Mouse (Mus musculus) layer of hippocampus, postnatal 14 days (tissue): ENCODE data around the gene Atp8b4. TPM values are rescaled to one million over a fixed set of nuclear protein-coding genes. Genes with fewer than 3 reads are reported as not detected.

Experiments
- DNase-seq, 2 experiments: peaks; one replicate each; pipeline ENCODE4 v3.0.0; 2021 to 2022; ENCODE audit warnings: low spot score in 2 of 2, mixed read lengths in 1 of 2
- total RNA-seq, 2 experiments: library from RNA; stranded (reverse); gene quantifications; 2 replicates each; pipeline ENCODE4 v1.2.3; 2021

The Atp8b4 gene
- total RNA-seq, 2 experiments from 2014 or later, result 0.05 TPM; not detected in 1

DNA sequence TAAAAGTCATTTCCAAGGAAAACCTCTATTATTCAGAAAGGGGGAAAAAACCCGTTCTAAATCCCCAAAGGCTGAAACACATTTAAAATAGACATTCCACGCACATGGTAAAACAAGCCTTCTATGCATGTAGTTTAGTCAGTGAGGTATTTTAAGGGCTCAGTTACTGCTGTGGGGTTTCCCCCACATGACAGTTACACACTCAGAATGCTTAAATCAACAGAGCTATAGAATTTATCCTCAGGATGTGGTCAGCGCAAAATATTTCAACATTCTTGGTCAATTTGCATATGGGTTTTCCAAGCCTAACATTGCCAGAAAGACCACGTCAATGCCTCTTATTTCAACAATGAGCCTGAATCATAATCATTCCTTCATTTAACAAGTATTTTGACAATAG is 190.5 kb downstream of the Atp8b4 start:
- DNase-seq, result no peak

DNA sequence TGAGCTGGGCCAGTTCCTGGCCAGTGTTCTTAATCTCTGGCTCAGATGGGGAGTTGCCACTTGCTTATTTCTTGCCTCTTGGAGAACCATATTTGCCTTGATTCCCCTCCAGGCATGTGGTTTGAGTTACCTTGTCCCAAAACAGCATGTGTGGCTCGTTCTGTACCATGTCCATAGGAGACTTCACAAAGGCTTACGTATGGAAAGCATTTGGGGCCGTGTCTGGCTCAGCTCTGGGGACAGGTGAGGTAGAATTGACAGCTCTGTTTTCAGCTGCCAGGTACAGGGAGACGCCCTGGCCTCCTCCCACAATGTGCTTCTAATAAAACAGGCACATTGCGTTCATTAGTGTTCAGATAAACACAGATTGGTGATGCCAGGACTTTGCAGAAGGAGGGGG is 195.9 kb downstream of the Atp8b4 start:
- DNase-seq, result no peak

DNA sequence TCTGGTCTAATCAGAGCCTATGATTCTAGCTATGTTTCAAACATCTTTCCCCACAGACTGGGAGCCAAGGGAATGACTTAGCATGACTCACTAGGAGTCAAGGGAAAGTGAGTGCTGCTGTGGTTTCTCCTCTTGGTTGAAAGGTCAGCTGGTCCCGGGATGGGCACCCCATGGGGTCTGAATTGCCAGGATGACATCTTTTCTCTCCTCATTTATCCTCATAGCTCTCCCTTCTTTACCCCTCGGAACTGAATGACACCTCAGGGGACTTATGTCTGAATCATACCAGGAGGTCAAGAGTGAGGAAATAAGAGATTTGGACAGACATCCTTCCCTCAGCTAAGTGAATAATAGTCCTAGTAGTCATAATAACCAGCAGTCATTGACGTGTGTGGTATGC is 197.2 kb downstream of the Atp8b4 start:
- no peak for DNase-seq

DNA sequence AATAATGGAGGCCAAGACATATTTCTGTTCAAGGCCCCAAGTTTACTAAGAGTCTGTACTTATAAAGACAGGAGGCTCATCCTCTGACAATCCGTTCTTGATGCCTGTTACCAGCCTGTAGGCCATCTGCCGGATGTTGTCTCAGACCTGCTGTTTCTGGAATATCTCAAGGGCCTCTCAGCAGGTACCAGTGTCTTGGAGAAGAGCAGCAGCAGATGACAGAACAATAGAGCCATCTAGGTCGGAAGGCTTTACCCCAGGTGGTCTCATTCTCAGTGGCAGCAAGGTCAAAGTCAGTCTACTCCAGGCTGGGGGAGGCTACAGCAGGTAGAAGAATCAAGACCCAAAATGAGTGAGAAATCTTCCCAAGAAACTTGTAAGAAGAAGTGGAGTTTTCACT is 198.1 kb downstream of the Atp8b4 start:
- no peak for DNase-seq

DNA sequence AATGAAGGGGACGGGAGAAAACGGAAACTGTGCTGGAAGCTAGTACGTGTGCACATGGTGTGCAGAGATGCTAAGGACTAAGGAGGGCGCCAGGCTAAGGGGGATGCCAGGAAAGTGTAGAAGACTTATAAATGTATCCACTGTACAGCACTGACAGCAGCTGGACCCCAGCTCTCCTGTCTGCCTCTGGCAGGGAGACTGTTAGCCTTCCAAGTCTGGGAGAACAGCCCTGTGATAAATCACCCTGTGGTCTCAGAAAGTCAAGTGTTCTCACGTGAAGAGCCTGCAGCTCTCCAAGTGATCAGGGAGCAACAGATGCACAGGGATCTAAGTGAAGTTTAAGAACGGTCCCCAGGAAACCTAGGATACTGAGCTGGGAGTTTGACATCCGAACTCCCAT is 209.8 kb downstream of the Atp8b4 start:
- DNase-seq, result no peak

DNA sequence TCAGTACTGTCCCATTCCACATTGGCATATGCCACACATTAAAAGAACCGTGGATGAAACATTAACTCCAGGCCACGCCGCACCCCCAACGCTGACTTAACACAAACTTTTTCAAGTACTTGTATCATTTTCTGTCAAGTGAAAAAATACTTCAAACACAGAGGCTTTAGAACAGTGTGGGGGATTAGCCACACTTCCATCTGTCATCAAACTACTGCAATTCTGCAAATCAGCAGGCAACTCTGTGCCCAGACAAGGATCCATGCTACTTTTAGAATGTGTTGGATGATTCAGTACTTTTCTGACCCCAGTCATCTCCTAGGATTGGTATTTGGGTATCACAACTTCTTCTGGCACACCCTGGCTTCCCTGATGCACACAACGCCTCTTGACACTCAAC is 212.5 kb downstream of the Atp8b4 start:
- peak in 1 of 2 experiments; percentile 6 for DNase-seq

DNA sequence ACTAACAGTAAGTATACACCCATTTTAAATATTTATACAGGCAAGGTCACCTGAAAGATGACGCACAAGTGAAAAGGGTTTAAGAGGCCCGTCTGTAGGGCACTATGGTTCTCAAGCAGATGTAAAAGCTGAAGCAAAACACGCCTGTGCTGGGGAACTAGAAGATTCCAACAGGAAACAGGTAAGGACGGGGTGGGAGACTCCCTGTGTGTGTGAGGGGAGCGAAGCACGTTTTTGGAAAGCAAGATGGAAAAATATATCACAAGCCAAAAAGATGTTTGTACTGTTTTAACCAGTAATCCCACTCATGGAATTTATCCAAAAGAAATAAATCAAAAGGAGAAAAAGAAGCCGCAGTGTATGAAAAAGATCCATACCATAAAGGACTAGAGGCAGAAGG is 214.1 kb downstream of the Atp8b4 start:
- DNase-seq, result no peak

DNA sequence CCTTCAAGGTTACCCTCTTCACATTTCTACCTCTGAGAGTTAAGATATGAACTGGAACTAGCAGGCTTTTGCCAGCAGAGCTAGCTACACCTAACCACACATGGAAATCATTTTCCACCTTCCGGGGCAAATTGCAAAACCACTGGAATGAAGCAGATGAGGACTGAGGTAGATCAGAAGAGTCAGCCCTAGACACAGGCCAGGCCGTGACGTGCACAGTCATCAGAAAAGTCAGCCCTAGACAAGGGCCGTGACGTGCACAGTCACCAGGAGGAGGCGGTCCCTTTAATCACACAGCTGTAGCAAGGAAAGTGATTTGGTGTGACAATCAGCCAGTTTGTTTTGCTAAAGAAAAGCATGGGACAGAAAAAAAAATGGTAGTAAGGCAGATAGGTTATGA is 216.4 kb downstream of the Atp8b4 start:
- no peak for DNase-seq

DNA sequence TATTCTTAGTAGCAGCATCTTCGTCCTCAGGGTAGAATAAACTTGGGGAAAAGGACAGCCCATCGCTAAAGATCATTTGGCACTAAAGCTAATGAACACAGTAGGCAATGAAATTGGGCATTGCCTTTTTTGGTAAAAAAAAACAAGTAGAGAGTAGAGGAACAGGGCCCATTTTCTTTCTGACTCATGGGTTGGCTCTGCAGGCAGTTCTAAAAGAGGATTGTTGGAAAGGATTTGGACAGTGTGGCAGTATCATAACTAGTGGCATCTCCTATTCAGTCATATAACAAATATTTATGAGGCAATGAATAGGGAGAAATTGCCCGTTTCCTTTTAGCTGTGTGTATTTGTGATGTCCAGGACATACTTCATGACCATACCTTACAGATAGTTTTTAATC is 217.4 kb downstream of the Atp8b4 start:
- peak in 1 of 2 experiments; percentile 15 for DNase-seq

DNA sequence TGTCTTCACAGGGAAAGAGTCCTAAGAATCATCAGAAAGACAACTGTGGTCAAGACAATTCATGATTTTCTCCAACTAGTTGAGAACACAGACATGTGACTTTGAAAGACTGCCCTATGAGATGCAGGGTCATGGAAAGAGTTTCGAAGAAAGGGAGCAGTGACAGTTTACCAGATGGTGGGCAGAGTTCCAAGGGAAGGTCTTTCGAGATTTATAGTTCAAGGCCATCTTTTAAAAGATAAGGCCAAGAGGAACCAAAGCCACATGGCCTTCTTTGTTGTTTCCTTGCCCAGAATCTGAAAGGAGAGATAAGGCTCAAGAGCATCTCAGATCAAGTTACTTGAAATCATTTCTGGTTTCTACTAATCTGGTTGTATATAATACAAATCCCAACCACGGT is 225.0 kb downstream of the Atp8b4 start:
- DNase-seq, result no peak

DNA sequence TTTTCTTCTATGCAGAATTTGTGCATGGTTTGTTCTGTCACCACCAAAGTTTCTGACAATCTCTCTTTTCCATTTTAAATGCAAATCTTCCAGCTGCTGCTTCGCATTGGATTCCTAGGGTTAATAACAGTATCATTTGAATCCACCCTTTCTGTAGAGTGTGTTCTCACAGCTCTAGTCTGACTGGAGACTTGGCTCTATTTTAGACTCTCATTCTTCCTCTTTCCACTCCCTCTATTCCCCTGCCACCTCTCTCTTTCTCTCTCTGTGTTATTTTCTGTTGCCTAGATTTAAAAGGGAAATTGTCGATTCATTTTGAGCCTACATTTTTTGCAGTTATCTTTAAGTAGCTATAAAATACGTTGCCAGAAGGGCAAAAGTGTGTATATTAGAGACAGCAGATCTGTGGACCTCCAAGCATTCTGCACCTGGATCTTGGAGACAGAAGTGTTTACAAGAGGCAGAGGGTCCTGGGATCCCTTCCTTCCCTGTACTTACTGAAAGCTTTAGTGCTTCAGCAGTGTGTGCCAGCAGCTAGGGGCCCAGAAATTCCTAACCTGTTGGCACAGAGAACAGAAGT is 225.6 kb downstream of the Atp8b4 start:
- no peak for DNase-seq

DNA sequence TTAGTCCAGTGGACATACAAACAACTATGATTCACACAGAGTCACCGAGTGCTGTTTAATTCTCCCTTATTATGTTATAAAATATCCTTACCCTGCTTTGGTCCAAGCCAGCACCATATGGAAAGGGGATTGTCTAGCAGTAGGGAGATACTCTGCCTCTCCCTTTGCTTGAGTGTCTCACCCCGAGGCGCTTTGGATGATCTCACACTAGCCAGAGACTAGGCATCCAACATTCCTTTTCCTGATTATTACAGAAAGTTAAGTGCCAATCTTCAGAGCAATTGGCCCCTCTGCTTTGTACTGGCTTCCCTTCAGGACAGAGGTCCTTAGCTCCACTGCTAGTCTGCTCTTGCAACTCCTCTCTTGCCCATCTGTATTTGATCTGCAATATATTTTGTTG is 226.2 kb downstream of the Atp8b4 start:
- DNase-seq, result no peak

Other genes starting within 250 kb of the Atp8b4 start
- 10 to 100 TPM in 1 of 2 experiments, 1 to 10 TPM in 1; 9.4 to 10.1 TPM for gene Slc27a2, start 51.7 kb upstream of the Atp8b4 start, total RNA-seq
- 1 to 10 TPM; 1.4 to 2.7 TPM for gene Hdc, start 118.6 kb upstream of the Atp8b4 start, total RNA-seq
- gene Gabpb1, start 175.7 kb upstream of the Atp8b4 start, total RNA-seq, result 10 to 100 TPM; 20.1 to 20.2 TPM
- gene Usp8, start 206.7 kb upstream of the Atp8b4 start, total RNA-seq, result 10 to 100 TPM; 43.2 to 44.1 TPM